Comparison of ENCODE assay signal across 9 mouse cellular contexts in the genomic region with DNA sequence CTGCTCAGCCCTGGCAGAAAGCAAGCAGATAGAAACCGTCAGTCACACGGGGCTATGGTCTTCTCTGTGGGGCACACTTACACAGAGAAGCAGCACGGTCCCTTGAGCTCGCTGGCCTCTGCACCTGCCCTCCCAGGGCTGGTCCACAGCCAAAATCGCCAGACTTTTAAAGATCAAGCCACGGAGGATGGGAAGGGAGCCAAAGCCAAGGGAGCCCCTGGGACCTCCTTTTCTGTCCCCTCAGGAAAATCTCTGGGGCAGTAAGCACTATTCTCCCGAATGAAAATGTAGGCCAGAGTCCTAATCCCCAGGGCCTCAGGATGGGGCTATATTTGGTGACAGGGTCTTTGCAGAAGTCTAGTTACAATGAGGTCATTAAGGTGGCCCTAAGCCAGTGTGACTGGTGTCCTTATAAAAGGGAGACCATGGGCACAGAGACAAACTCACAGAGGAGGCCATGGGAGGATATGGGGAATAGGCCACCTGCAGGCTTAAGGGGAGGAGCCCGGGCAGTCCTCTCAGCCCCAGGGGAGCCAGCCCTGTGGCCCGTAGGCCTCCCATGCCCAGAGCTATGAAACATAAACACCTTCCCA. TPM values are rescaled to one million over a fixed set of nuclear protein-coding genes. Genes with fewer than 3 reads are reported as not detected.
A peak's percentile ranks its signal among the peaks of the same experiment; 100 is the strongest.
DNase-seq lines count a peak whose midpoint lies in the region; ATAC-seq lines count a peak whose summit lies in the region.
"Had no signal": no experiment of that assay in that cellular context is flagged by ENCODE, and none has a peak within 500 bp of the region (broad histone marks: within the 10 kb centered on the region; RNA-seq: fewer than 3 reads in every experiment).

No protein-coding gene starts in this region.

- no peaks in the 10 kb centered on the region for H3K27me3 ChIP-seq in heart, embryonic 11.5 days (ENCODE audit: control insufficient read depth, insufficient read depth, low read length)
- H3K27me3 ChIP-seq in kidney, embryonic 16.5 days (ENCODE audit: insufficient read depth, low read length): no peaks in the 10 kb centered on the region
- H3K27me3 ChIP-seq: Patski had no signal

- no peaks in the 10 kb centered on the region for H3K9me3 ChIP-seq in heart, embryonic 11.5 days (replicated peaks; ENCODE audit: control insufficient read depth, low read length)
- H3K9me3 ChIP-seq in kidney, embryonic 16.5 days (ENCODE audit: low read length): no peaks in the 10 kb centered on the region

- ATAC-seq in heart, embryonic 11.5 days (replicated peaks; ENCODE audit: insufficient number of reproducible peaks, low FRiP score, low TSS enrichment): no peak
- peak; percentile 35; the same call in 1 of the 2 replicates for ATAC-seq in kidney, embryonic 16.5 days (ENCODE audit: low FRiP score, low TSS enrichment)
- no peak for ATAC-seq in megakaryocyte-erythroid progenitor cell, adult 5-6 weeks (replicated peaks; ENCODE audit: low FRiP score, low TSS enrichment, poor library complexity, severe bottlenecking)
- ATAC-seq: Patski had no signal

- H3K4me2 ChIP-seq in heart, embryonic 11.5 days: no peak overlapping the region
- H3K4me2 ChIP-seq in kidney, embryonic 16.5 days (replicated peaks; ENCODE audit: low read depth, low read length): no peak overlapping the region

- peaks cover 67% of the 10 kb centered on the region for H3K4me1 ChIP-seq in heart, embryonic 11.5 days (ENCODE audit: control insufficient read depth, insufficient read depth, low read length)
- peaks cover 49% of the 10 kb centered on the region for H3K4me1 ChIP-seq in kidney, embryonic 16.5 days (ENCODE audit: insufficient read depth, low read length)

- WGBS in heart, embryonic 11.5 days (ENCODE audit: insufficient replicate concordance): 67% methylated on average over 9 of the region's 9 CpGs
- 40% methylated on average over 9 of the region's 9 CpGs for WGBS in kidney, embryonic 16.5 days

- H3K4me3 ChIP-seq in heart, embryonic 11.5 days (ENCODE audit: low read depth, low read length): no peak overlapping the region
- no peak overlapping the region for H3K4me3 ChIP-seq in kidney, embryonic 16.5 days (ENCODE audit: low read length)

- peak overlapping the region; percentile 18; the same call in 1 of the 2 replicates for H3K9ac ChIP-seq in heart, embryonic 11.5 days (ENCODE audit: low read depth, low read length)
- no peak overlapping the region for H3K9ac ChIP-seq in kidney, embryonic 16.5 days (replicated peaks; ENCODE audit: low read length)

- peak; percentile 66 for DNase-seq in MN1 (ENCODE audit: low spot score)
- DNase-seq in cerebellum, postnatal 25 days: peak; percentile 76 to 82
- DNase-seq in retina, embryonic 14.5 days (ENCODE audit: low spot score): peak; percentile 26
- no peak for DNase-seq in yolk sac, embryonic 10.5 days (ENCODE audit: low spot score)
- no peak for DNase-seq in left cerebral cortex, adult 11 months (ENCODE audit: low spot score)

- H3K36me3 ChIP-seq in heart, embryonic 11.5 days (ENCODE audit: control insufficient read depth, insufficient read depth, low read length): no peaks in the 10 kb centered on the region
- no peaks in the 10 kb centered on the region for H3K36me3 ChIP-seq in kidney, embryonic 16.5 days (ENCODE audit: insufficient read depth, low read length)

- 0 out of 2 replicates have a peak overlapping the region, but pooled peaks have one; percentile 70 for H3K27ac ChIP-seq in heart, embryonic 11.5 days (ENCODE audit: low read depth, low read length)
- H3K27ac ChIP-seq in kidney, embryonic 16.5 days (ENCODE audit: low read length): peak overlapping the region; percentile 4

RNA-seq across cellular contexts. Expression of gene Galnt2, which starts 53.9 kb away (rescaled TPM):
- polyA plus RNA-seq in heart, embryonic 11.5 days (2014; fragmentation: Nextera tagmentation; extraction: Ambion mirVana): 63.2 and 72.3 TPM in 2 replicates
- polyA plus RNA-seq in kidney, embryonic 16.5 days (2015; fragmentation: Nextera tagmentation; extraction: Ambion mirVana): 47.0 and 47.1 TPM in 2 replicates
- total RNA-seq in megakaryocyte-erythroid progenitor cell, adult 5-6 weeks (2014; fragmentation: Nextera tagmentation): 9.5 and 12.4 TPM in 2 replicates
- total RNA-seq in megakaryocyte-erythroid progenitor cell, adult 5-6 weeks (2017): 1.9 and 6.8 TPM in 2 replicates

Comparison
In these comparisons a context has a peak if more than half of its experiments do, and no peak if none do; other contexts are left out.
1. DNase-seq: peak in MN1 (single experiment), cerebellum, postnatal 25 days (2 of 2) and retina, embryonic 14.5 days (single experiment); none in yolk sac, embryonic 10.5 days (single experiment) and left cerebral cortex, adult 11 months (single experiment).